Mouse (Mus musculus) MEL (cell line): Measurements from ENCODE around the gene Smurf1. TPM values are rescaled to one million over a fixed set of nuclear protein-coding genes. Genes with fewer than 3 reads are reported as not detected.

Source experiments
- DNase-seq: peaks from one replicate; pipeline ENCODE4 v3.0.0; 2011; ENCODE audit warnings: low read depth, low spot score
- H3K27ac ChIP-seq: 2 replicates; pipeline ENCODE4 v1.5.1; 2012; ENCODE audit warnings: low read depth, mild to moderate bottlenecking, control low read depth, low read length, moderate library complexity; ENCODE audit not compliant: control insufficient read depth
- H3K27me3 ChIP-seq, 2 experiments: fragments of 150-350 bp in 1 of 2; sonication (generic) in 1 of 2; 2 replicates each; pipeline ENCODE4 v1.6.1; 2012; ENCODE audit warnings: low read length in 2 of 2, mild to moderate bottlenecking in 2 of 2, improper control_type of control experiment in 1 of 2, moderate library complexity in 1 of 2; ENCODE audit not compliant: insufficient read depth in 2 of 2, control insufficient read depth in 1 of 2
- H3K36me3 ChIP-seq, 2 experiments: 2 replicates each; pipeline ENCODE4 v1.6.1; 2012 to 2014; ENCODE audit warnings: low read length in 2 of 2, improper control_type of control experiment in 1 of 2, inconsistent platforms in 1 of 2, mild to moderate bottlenecking in 1 of 2; ENCODE audit not compliant: insufficient read depth in 2 of 2, control insufficient read depth in 1 of 2
- H3K4me1 ChIP-seq, 2 experiments: fragments of 150-350 bp in 1 of 2; sonication (generic) in 1 of 2; 2 replicates each; pipeline ENCODE4 v1.6.1; 2012; ENCODE audit warnings: low read length in 2 of 2, improper control_type of control experiment in 1 of 2, mild to moderate bottlenecking in 1 of 2; ENCODE audit not compliant: insufficient read depth in 2 of 2, control insufficient read depth in 1 of 2
- H3K4me3 ChIP-seq, 2 experiments: fragments of 150-350 bp in 1 of 2; sonication (generic) in 1 of 2; 2 replicates each; pipeline ENCODE4 v1.5.1; 2012; ENCODE audit warnings: low read depth in 2 of 2, low read length in 2 of 2, mild to moderate bottlenecking in 2 of 2, moderate library complexity in 2 of 2, control low read depth in 1 of 2, improper control_type of control experiment in 1 of 2; ENCODE audit not compliant: control insufficient read depth in 1 of 2, insufficient read depth in 1 of 2
- H3K79me2 ChIP-seq: 2 replicates; pipeline ENCODE4 v1.6.1; 2012; ENCODE audit warnings: mild to moderate bottlenecking, low read length, moderate library complexity; ENCODE audit not compliant: control insufficient read depth, poor library complexity, insufficient read depth
- H3K9ac ChIP-seq: 2 replicates; pipeline ENCODE4 v1.6.1; 2012; ENCODE audit warnings: low read depth, mild to moderate bottlenecking, control low read depth, low read length, moderate library complexity; ENCODE audit not compliant: control insufficient read depth, poor library complexity, severe bottlenecking
- H3K9me3 ChIP-seq: fragments of 150-350 bp; sonication (generic); replicated peaks from 2 replicates; pipeline ENCODE4 v1.6.1; 2012; ENCODE audit warnings: mild to moderate bottlenecking, low read length, improper control_type of control experiment, moderate library complexity; ENCODE audit not compliant: insufficient read depth
- CTCF ChIP-seq, 3 experiments: IDR thresholded peaks in 2 of 3; conservative IDR thresholded peaks in 1 of 3; 2 replicates each; pipeline ENCODE4 v1.5.1; 2011 to 2012; ENCODE audit warnings: low read length in 3 of 3, low read depth in 2 of 3, mild to moderate bottlenecking in 2 of 3, improper control_type of control experiment in 1 of 3, inconsistent platforms in 1 of 3, mixed read lengths in 1 of 3, moderate library complexity in 1 of 3; ENCODE audit not compliant: control insufficient read depth in 1 of 3, insufficient read depth in 1 of 3, poor library complexity in 1 of 3, severe bottlenecking in 1 of 3
- MAFK ChIP-seq: IDR thresholded peaks from 2 replicates; pipeline ENCODE4 v1.6.1; 2011; ENCODE audit warnings: low read depth, mild to moderate bottlenecking, low read length, improper control_type of control experiment, borderline replicate concordance
- MAX ChIP-seq: IDR thresholded peaks from 2 replicates; pipeline ENCODE4 v1.6.1; 2011; ENCODE audit warnings: low read length, improper control_type of control experiment
- POLR2AphosphoS2 ChIP-seq: IDR thresholded peaks from 2 replicates; pipeline ENCODE4 v1.6.1; 2011; ENCODE audit warnings: low read length, improper control_type of control experiment
- RAD21 ChIP-seq: IDR thresholded peaks from 2 replicates; pipeline ENCODE4 v1.6.1; 2011; ENCODE audit warnings: mild to moderate bottlenecking, low read depth, low read length, improper control_type of control experiment
- SIN3A ChIP-seq: IDR thresholded peaks from 2 replicates; pipeline ENCODE4 v1.6.1; 2012; ENCODE audit warnings: low read length, improper control_type of control experiment, inconsistent platforms
- TBP ChIP-seq: IDR thresholded peaks from 2 replicates; pipeline ENCODE4 v1.8.0; 2011; ENCODE audit warnings: low read depth, low read length, improper control_type of control experiment
- TCF12 ChIP-seq: IDR thresholded peaks from 2 replicates; pipeline ENCODE4 v1.6.1; 2014; ENCODE audit warnings: low read depth, mild to moderate bottlenecking, inconsistent platforms, low read length, improper control_type of control experiment, moderate library complexity
- ZC3H11A ChIP-seq: IDR thresholded peaks from 2 replicates; pipeline ENCODE4 v1.6.1; 2012; ENCODE audit warnings: low read depth, mild to moderate bottlenecking, inconsistent platforms, low read length, improper control_type of control experiment
- ZNF384 ChIP-seq: IDR thresholded peaks from 2 replicates; pipeline ENCODE4 v1.6.1; 2012; ENCODE audit warnings: low read depth, mild to moderate bottlenecking, inconsistent platforms, low read length, improper control_type of control experiment
- polyA plus RNA-seq, 2 experiments: library from polyadenylated mRNA; stranded (reverse) in 1 of 2; unstranded in 1 of 2; fragments of >175 nt in 1 of 2; fragments of >200 nt in 1 of 2; gene quantifications; 2 replicates each; pipeline versions ENCODE4 v1.2.1 to v1.2.4; 2012; ENCODE audit warnings: low replicate concordance in 2 of 2, low read depth in 1 of 2; ENCODE audit not compliant: insufficient read length in 2 of 2, insufficient read depth in 1 of 2, missing spikeins in 1 of 2
- total RNA-seq: library from RNA; depleted of rRNA; stranded (reverse); fragments of 300-350 nt; gene quantifications from 2 replicates; pipeline ENCODE4 v1.2.3, GENCODE M21; 2012

Gene Smurf1
- total and polyA plus RNA-seq, 3 experiments: 4.0 to 10.6 TPM; not detected in 1

- TF ChIP-seq MAFK (no peak), CTCF (IDR thresholded peaks at IDR 0.05 in 2 of 3, conservative IDR thresholded peaks at IDR 0.05 in 1 of 3; ENCODE audit: control insufficient read depth in 1 of 3, insufficient read depth in 1 of 3, low read depth in 2 of 3, low read length in 3 of 3, poor library complexity in 1 of 3, severe bottlenecking in 1 of 3) (no peak)
- Histone ChIP-seq H3K27ac (no peak overlapping the region), H3K9ac (no peak overlapping the region), H3K27me3 (no peaks in the 10 kb centered on the region), H3K4me3 (no peak overlapping the region), H3K4me1 (no peaks in the 10 kb centered on the region), H3K9me3 (no peaks in the 10 kb centered on the region), H3K36me3 (no peaks in the 10 kb centered on the region), H3K79me2 (no peaks in the 10 kb centered on the region)
- DNase-seq: no peak
Observed at GRCm38 (mm10) chr5:144891276-144891675, 74.4 kb downstream of the Smurf1 start.

- Histone ChIP-seq H3K36me3 (0 out of 4 replicates have a peak, but pooled peaks cover 0 to 1% of the 10 kb centered on the region in 2 experiments), H3K4me3 (no peak overlapping the region), H3K27me3 (no peaks in the 10 kb centered on the region), H3K9ac (no peak overlapping the region), H3K27ac (no peak overlapping the region), H3K9me3 (no peaks in the 10 kb centered on the region), H3K79me2 (no peaks in the 10 kb centered on the region), H3K4me1 (no peaks in the 10 kb centered on the region)
- peak; percentile 9 for DNase-seq
- TF ChIP-seq ZNF384 (no peak), SIN3A (no peak), MAX (no peak), POLR2AphosphoS2 (no peak), TCF12 (no peak), RAD21 (no peak)
Observed at GRCm38 (mm10) chr5:144885968-144886650, 79.5 kb downstream of the Smurf1 start.

DNA sequence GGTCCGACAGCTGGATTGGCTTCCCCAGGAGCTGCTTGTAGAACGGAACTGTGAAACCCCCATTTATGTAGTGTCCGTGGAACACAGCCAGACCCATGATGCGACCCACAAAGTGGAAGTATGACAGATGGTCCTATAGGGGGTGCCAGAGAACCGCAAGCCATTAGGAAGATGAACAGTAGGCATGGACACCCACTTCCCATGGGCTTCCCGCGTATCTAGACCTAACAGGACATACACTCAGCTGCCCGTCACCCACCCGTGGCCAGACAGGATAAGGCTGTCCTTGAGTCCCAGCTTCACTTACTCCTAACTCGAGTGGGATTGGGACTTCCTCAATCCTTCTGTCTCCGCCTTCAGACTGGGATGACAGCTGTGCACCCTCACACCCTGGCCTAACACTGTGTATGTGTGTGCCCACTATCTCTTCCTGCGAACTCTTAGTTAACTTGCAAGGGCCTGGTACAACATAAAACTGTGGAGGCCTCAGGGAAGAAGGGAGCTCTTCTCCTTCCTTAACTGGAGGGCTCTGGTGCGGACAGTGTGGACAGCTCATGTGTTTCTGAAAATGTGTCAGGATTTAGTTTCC lies 80.9 kb downstream of the Smurf1 start:
- H3K9me3 ChIP-seq: no peaks in the 10 kb centered on the region

More for the DNA sequence above, 80.9 kb downstream of the Smurf1 start:
- TF ChIP-seq TBP (no peak), CTCF (IDR thresholded peaks at IDR 0.05 in 2 of 3, conservative IDR thresholded peaks at IDR 0.05 in 1 of 3; ENCODE audit: control insufficient read depth in 1 of 3, insufficient read depth in 1 of 3, low read depth in 2 of 3, low read length in 3 of 3, poor library complexity in 1 of 3, severe bottlenecking in 1 of 3) (peak in 2 of 3 experiments; percentile 23 to 24; a peak in 2 of 6 replicates), ZC3H11A (no peak), RAD21 (peak; percentile 1; the same call in 1 of the 2 replicates)
- no peaks in the 10 kb centered on the region for H3K79me2 ChIP-seq
- H3K27me3 ChIP-seq: no peaks in the 10 kb centered on the region
- no peaks in the 10 kb centered on the region for H3K4me1 ChIP-seq
- H3K36me3 ChIP-seq: 0 out of 4 replicates have a peak, but pooled peaks cover 0 to 1% of the 10 kb centered on the region in 2 experiments
- no peak overlapping the region for H3K4me3 ChIP-seq
- DNase-seq: peak; percentile 13
- no peak overlapping the region for H3K27ac ChIP-seq
- no peak overlapping the region for H3K9ac ChIP-seq
